Mouse (Mus musculus) heart, adult 18-20 months (tissue): ENCODE measurements around the gene Fam117a. TPM values are rescaled to one million over a fixed set of nuclear protein-coding genes. Genes with fewer than 3 reads are reported as not detected.
A peak's percentile ranks its signal among the peaks of the same experiment; 100 is the strongest.
"Not testable (repeated sequence)": the region's sequence is repeated elsewhere in the genome, so short reads cannot be mapped to it uniquely, and the experiment has no call there.

Source experiments
- DNase-seq, 2 experiments: peaks; one replicate each; pipeline ENCODE4 v3.0.0; 2021 to 2022; ENCODE audit warnings: mixed read lengths in 1 of 2
- total RNA-seq, 2 experiments: library from RNA; stranded (reverse); gene quantifications; 2 replicates each; pipeline ENCODE4 v1.2.3; 2021

Gene Fam117a
- total RNA-seq, 2 experiments from 2014 or later, result 6.6 to 7.0 TPM

GRCm38 (mm10) chr11:95392708-95393499 is 56.1 kb downstream of the Fam117a start:
- no peak for DNase-seq

- DNase-seq, result no peak
These were observed 56.6 kb downstream of the Fam117a start for GRCm38 (mm10) chr11:95393500-95393816.

- no peak for DNase-seq
These were observed 57.3 kb downstream of the Fam117a start for GRCm38 (mm10) chr11:95394112-95394511.

- peak; percentile 38 to 41 for DNase-seq
These were observed 59.7 kb downstream of the Fam117a start for GRCm38 (mm10) chr11:95396548-95396947.

GRCm38 (mm10) chr11:95397843-95398835 is 61.3 kb downstream of the Fam117a start:
- peak; percentile 56 to 92 for DNase-seq

- DNase-seq, result no peak
These were observed 62.8 kb downstream of the Fam117a start for GRCm38 (mm10) chr11:95399520-95400020.

- no peak for DNase-seq
These were observed 64.8 kb downstream of the Fam117a start for GRCm38 (mm10) chr11:95401568-95401967.

GRCm38 (mm10) chr11:95402196-95402595 is 65.4 kb downstream of the Fam117a start:
- DNase-seq, result peak; percentile 31 to 54

- peak; percentile 70 to 74 for DNase-seq
These were observed 65.9 kb downstream of the Fam117a start for GRCm38 (mm10) chr11:95402658-95403101.

GRCm38 (mm10) chr11:95403382-95404340 is 66.8 kb downstream of the Fam117a start:
- DNase-seq, result no peak

GRCm38 (mm10) chr11:95405771-95406170 is 69.0 kb downstream of the Fam117a start:
- DNase-seq, result peak in 1 of 2 experiments; percentile 63

- not testable (repeated sequence) for DNase-seq
These were observed 69.6 kb downstream of the Fam117a start for GRCm38 (mm10) chr11:95406398-95406797.

- DNase-seq, result no peak
These were observed 72.8 kb downstream of the Fam117a start for GRCm38 (mm10) chr11:95409450-95410112.

GRCm38 (mm10) chr11:95411453-95412013 is 74.7 kb downstream of the Fam117a start:
- no peak for DNase-seq

GRCm38 (mm10) chr11:95412615-95413014 is 75.8 kb downstream of the Fam117a start:
- peak; percentile 48 to 72 for DNase-seq

GRCm38 (mm10) chr11:95413641-95414535 is 77.1 kb downstream of the Fam117a start, which contains the start of gene Spop:
Gene Spop (plus strand): TSS chr11:95414080.
- peak; percentile 95 to 98 for DNase-seq

GRCm38 (mm10) chr11:95414536-95415161 is 77.8 kb downstream of the Fam117a start:
- peak; percentile 95 to 97 for DNase-seq

GRCm38 (mm10) chr11:95415931-95416330 is 79.1 kb downstream of the Fam117a start:
- peak in 1 of 2 experiments; percentile 40 for DNase-seq

- DNase-seq, result no peak
These were observed 80.5 kb downstream of the Fam117a start for GRCm38 (mm10) chr11:95417341-95417740.
